Mouse (Mus musculus) CD4-positive, CD25-positive, alpha-beta regulatory T cell, adult 2 months (primary cell): ENCODE results near the gene Fam98c.
A peak's percentile ranks its signal among the peaks of the same experiment; 100 is the strongest.
"Not testable (repeated sequence)": the region's sequence is repeated elsewhere in the genome, so short reads cannot be mapped to it uniquely, and the experiment has no call there.

Experiments used
- DNase-seq: peaks from one replicate; pipeline ENCODE4 v3.0.0-alpha.2; 2012; ENCODE audit warnings: low read depth, low spot score

Fam98c gene

DNA sequence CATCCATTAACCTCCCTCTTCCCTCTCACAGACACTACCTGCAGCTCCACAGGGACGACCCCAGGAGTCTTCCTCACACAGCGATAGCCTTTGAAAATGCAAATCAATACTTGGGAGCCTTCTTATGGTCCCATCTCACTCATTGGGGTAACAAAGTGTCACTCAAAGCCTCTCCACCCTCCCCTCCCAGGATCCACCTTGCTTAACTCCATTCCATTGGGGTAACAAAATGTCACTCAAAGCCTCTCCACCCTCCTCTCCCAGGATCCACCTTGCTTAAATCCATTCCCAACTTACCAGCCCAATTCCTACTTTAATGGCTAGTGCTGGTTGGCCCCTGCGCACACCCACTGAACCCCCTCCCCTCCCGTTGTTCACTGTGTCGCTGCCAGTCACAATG is 2.2 kb upstream of the Fam98c start:
- DNase-seq = no peak

DNA sequence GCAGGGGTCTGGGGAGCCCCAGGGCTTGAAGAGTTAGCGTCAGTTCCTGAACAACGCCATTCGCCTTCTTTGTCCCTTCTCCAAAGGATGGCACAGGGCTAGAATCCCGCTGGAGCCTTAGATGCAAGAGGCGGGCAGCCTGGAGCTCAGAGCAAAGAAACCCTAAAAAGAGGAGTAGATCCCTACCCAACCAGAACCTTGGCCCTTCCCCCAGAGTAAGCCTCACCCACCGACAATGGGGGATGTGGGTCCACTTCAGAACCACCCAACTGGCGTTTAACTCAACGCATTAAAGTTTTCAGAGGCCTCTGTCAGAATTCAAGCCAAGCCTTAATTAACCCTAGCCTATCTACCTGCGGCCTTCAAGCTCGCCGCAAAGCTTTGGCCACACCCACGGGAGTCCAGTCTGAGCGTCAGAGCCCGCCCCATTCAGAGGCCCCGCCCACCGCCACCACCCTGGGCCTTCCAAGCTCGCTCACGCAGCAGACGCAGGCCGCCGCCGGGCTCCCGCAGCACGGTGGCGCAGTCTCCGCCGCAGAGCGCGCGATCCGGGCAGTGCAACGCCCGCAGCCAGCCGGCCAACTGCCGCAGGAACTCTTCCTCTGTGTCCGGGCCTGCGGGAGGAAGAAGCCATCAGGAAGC is 717 bp downstream of the Fam98c start:
- DNase-seq = peak; percentile 91

- peak; percentile 51 for DNase-seq
Observed at GRCm38 (mm10) chr7:29154018-29154720, 1.9 kb downstream of the Fam98c start.

- DNase-seq = no peak
Observed at GRCm38 (mm10) chr7:29151486-29151885, 4.5 kb downstream of the Fam98c start.

GRCm38 (mm10) chr7:29148771-29149170 is 7.3 kb downstream of the Fam98c start:
- no peak for DNase-seq

DNA sequence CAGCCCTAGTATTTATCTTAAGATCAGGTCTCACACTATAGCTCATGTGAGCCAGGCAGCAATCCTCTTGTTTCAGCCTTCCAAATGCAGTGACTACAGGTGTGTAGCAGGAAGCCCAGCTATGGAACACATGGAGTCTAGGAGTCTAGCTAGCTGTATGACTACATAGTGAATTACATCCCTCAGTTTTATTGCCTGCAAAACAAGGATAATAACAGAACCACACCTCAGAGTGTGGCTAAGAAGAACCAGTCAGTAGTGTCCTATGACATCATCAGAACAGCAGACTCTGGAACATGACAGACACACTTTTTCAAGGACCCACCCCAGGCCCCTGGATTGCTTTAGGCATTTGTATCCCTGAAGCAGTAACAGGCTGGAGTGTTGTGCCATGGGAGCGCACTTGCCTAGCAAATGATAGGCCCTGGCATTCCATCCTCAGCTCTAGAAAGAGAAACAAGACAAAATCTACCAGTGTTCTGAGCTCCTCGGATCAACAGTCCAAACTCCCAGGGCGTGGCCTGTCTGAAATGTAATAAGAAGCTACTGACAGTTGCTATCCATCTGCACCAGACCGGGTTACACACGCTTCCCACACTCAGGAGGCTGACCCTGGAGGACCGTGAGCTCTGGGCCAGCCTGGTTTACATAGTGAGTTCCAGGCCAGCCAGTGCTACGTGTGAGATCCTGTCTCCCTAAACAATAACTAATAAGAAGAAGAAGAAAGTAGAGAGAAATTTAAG is 9.2 kb downstream of the Fam98c start:
- DNase-seq = no peak

GRCm38 (mm10) chr7:29144006-29144405 is 12.0 kb downstream of the Fam98c start:
- DNase-seq = no peak

GRCm38 (mm10) chr7:29141416-29141815 is 14.6 kb downstream of the Fam98c start:
- peak; percentile 78 for DNase-seq

DNA sequence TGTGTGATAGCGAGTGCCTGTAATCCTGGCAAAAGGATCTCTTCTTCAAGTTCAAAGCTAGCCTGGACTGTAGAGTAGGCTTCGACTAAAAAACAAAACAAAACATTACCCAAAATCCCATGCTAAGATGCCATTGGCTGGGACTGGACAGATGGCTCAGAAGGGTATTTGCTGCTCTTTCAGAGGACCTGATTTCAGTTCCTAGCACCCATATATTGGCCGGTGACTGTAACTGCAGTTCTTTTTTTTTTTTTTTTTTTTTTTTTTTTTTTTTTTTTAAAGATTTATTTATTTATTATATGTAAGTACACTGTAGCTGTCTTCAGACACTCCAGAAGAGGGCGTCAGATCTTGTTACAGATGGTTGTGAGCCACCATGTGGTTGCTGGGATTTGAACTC is 16.8 kb downstream of the Fam98c start:
- DNase-seq = not testable (repeated sequence)

GRCm38 (mm10) chr7:29137429-29137828 is 18.6 kb downstream of the Fam98c start:
- no peak for DNase-seq

- DNase-seq = peak; percentile 90
Observed at GRCm38 (mm10) chr7:29134693-29135386, 21.2 kb downstream of the Fam98c start, which contains the start of gene Rasgrp4. TSS of gene Rasgrp4 (plus strand) at chr7:29134851.

DNA sequence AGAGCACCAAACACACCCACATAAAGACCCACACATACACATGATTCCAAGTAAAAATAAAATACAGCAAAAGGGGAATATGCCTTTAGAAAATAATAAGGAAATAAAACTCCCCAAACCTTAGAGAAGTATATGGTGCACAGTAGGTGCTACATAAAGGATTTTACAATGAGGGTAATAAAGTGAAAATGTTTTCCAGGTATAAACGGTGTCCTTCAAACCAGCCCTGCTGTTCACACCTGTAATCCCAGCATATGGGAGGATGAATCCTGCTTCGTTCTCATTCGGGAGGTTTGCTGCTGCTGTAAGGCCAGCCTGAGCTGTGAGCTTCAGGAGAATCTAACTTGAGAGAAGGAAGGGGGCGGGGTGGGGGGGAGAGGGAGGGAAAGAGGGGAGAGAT is 21.8 kb downstream of the Fam98c start:
- no peak for DNase-seq

- DNase-seq = peak; percentile 63
Observed at GRCm38 (mm10) chr7:29128725-29129124, 27.3 kb downstream of the Fam98c start.

DNA sequence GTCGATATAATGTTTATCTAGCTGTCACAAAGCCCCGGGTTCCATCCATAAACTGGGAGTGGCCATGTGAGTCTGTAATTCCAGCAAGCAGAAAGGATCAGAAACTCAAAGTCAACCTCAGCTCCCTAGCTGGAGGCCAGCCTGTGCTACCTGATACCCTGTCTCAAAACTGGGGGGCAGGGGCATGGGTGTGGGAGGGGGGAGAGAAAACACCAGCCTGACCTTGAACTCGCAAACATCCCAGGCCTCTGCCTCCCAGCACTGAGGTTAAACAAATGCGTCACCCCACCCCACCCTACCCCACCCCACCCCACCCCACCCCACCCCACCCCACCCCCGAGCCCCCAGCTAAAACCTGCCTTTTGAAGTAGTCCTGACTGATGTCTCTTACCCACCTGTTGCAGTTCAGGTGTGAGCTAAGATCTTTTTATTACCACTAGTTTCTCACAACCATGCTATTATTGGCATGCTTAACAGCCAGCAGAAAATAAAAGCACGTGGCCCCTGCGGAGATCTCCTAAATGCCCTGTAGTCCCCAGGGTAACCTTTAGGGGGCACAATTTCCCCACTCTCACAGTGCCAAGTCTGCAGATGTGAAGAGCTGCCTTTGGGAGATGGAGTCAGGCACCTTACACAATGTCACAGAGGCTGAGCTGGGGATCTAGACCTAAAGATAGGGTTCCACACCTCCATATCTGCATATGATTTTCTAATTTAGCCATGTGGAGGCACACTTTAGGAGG is 29.7 kb downstream of the Fam98c start:
- peak; percentile 88 for DNase-seq

DNA sequence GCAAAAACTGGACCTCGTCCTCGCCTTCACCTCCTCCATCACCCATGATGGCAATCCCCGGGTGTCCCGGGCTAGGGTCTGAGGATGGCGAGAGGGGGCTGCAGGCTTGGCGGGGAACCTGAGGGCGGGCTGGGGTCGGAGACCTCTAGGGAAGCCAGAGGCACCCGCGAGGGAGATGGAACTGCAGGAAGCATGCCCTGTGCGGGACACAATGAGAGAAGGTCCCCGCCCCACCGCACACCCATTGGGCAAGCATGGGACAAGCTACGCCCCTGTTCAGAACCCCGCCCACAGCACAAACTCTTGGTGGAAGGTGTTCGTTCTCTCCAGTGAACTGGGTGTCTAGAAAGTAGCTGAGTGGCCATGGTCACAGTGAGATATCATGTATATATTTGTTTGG is 31.1 kb downstream of the Fam98c start, which contains the start of gene Ryr1:
TSS of gene Ryr1 (minus strand) at position 210 of the 400 bp plus-strand sequence.
- peak; percentile 63 for DNase-seq

GRCm38 (mm10) chr7:29123531-29124358 is 32.3 kb downstream of the Fam98c start:
- no peak for DNase-seq

DNA sequence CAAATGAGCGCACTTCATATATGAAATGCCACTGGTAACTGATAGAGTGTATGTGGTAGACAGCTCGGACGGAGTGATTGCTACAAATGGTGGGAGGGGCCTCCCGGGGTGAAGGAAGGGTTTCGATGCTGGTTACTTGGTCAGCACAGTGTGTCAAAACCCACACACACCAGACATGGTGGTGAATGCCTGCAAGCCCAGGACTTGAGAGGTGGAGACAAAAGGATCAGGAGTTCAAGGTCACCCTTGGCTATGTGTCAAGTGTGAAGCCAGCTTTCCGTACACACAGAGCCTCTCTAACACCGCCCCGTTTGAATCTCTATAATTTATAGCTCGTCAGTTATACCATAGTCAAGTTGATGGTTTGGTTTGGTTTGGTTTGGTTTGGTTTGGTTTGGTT is 33.2 kb downstream of the Fam98c start:
- no peak for DNase-seq

DNA sequence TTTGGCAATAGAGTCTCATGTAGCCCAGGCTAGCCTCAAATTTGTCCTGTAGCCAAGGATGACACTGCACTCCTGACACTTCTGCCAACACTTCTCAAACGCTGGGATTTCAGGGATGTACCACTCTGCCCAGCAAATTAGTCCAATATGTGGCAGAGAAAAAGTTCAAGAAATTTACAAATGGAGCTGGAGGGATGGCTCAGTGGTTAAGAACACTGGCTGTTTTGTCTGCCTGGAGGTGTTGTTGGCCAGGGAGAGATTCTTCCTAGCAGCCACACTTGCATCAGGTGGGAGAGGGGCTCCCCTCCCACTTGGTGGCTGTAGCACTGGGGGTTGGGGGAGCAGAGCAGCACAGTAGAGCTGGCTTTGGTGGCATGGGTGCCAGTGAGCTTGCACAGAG is 36.5 kb downstream of the Fam98c start:
- DNase-seq = no peak

- no peak for DNase-seq
Observed at GRCm38 (mm10) chr7:29118142-29118851, 37.7 kb downstream of the Fam98c start.
